Mouse (Mus musculus) limb, embryonic 13.5 days (tissue): ENCODE data around the gene Gipc2. TPM values are rescaled to one million over a fixed set of nuclear protein-coding genes. Genes with fewer than 3 reads are reported as not detected.

Experiments used
- ATAC-seq: fragments of 200-750 bp; cut with Nextera tagmentation; 2 replicates; pipeline ENCODE4 v1.8.0; 2017; ENCODE audit warnings: low read depth, moderate number of reproducible peaks, moderate TSS enrichment; ENCODE audit not compliant: low FRiP score
- H3K27ac ChIP-seq: fragments of 300-500 bp; sonication (generic); 2 replicates; pipeline ENCODE4 v1.5.1; 2015; ENCODE audit warnings: inconsistent platforms, mild to moderate bottlenecking, moderate library complexity
- H3K27me3 ChIP-seq: fragments of 300-500 bp; sonication (generic); 2 replicates; pipeline ENCODE4 v1.6.1; 2015; ENCODE audit warnings: mild to moderate bottlenecking, inconsistent platforms
- H3K36me3 ChIP-seq: fragments of 300-500 bp; sonication (generic); 2 replicates; pipeline ENCODE4 v1.6.1; 2015; ENCODE audit warnings: inconsistent platforms, mild to moderate bottlenecking, moderate library complexity
- H3K4me1 ChIP-seq: fragments of 300-500 bp; sonication (generic); 2 replicates; pipeline ENCODE4 v1.6.1; 2015; ENCODE audit warnings: inconsistent platforms
- H3K4me2 ChIP-seq: fragments of 300-500 bp; sonication (generic); replicated peaks from 2 replicates; pipeline ENCODE4 v1.6.1; 2015; ENCODE audit warnings: inconsistent platforms, mild to moderate bottlenecking, moderate library complexity
- H3K4me3 ChIP-seq: fragments of 300-500 bp; sonication (generic); 2 replicates; pipeline ENCODE4 v1.5.1; 2015; ENCODE audit warnings: moderate library complexity, mild to moderate bottlenecking, inconsistent platforms
- H3K9ac ChIP-seq: fragments of 300-500 bp; sonication (generic); 2 replicates; pipeline ENCODE4 v1.6.1; 2015; ENCODE audit warnings: mild to moderate bottlenecking, inconsistent platforms
- H3K9me3 ChIP-seq: fragments of 300-500 bp; sonication (generic); 2 replicates; pipeline ENCODE4 v1.6.1; 2016; ENCODE audit warnings: inconsistent platforms
- WGBS: fragments of 180-500 bp; shearing (Covaris S2); methylation state at CpG from one replicate; pipeline ENCODE4 v1.1.7; 2015; 5-methylcytosine and 5-hydroxymethylcytosine counted together
- polyA plus RNA-seq: library from polyadenylated mRNA; unstranded; fragments of >200 nt; fragmentation: Nextera tagmentation; extraction: Ambion mirVana; gene quantifications from 2 replicates; pipeline ENCODE4 v1.2.1, GENCODE M21; 2015

Gipc2 gene
- polyA plus RNA-seq, 1 experiment from 2014 or later: 2.7 TPM

DNA sequence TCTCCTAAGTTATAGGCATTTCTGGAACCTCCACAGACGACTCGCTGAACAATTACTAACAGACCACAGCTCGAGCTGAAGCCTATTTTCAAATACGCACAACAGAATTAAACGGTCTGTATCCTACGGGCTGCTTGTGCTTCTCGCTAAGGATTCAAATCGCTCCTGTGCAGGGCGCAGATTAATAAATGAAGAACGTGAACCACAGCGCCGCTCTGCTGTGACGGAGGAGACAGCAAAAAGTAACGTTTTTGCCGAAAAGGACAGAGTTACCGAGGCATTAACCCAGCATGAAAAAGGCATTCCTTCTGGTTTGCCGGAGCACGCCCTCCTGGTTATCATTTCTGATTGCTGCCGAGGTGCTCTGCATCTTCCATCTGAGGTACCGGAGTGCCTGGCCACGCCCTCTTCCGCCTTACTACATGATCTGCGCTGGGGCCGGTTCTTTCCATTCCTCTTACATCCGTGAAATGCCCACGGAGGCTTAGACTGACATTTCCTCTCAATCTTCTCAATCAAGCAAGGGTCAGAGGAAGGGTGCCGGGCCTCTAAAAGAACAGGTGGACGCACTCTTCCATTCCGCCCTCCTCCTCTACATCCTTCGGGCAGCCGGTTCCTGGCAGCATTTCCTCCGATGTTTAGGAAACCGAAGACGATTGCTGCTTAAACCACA lies 73.5 kb downstream of the Gipc2 start:
- Histone ChIP-seq H3K4me1 (no peaks in the 10 kb centered on the region), H3K27ac (no peak overlapping the region), H3K4me3 (peak overlapping the region; percentile 41), H3K36me3 (no peaks in the 10 kb centered on the region), H3K27me3 (no peaks in the 10 kb centered on the region), H3K9ac (no peak overlapping the region), H3K4me2 (peak overlapping the region; percentile 61), H3K9me3 (no peaks in the 10 kb centered on the region)
- 39% methylated on average over 34 of the region's 34 CpGs for WGBS
- ATAC-seq: no peak

DNA sequence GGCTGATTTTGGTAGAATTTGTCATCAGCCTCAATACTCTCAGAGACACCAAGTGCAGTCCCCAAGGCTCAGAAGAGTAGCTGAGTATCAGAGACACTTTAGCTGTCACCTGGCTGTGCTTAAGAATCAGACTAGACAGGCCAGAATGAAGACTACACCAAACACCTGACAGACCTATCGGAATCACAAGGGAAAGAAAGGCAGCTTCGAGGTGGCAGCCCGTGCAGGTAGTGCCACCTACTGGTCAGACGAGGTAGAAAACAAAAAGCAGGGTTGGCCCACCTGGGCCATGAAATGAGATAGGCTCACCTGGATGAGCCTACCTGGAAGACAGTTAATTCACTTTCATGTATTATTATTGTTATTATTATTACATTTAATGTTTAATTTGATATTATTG lies 76.9 kb downstream of the Gipc2 start:
- H3K4me3 ChIP-seq: no peak overlapping the region
- peaks cover 3% of the 10 kb centered on the region; the same call in 1 of the 2 replicates for H3K9me3 ChIP-seq
- ATAC-seq: 0 out of 2 replicates have a peak, but pooled peaks have one; percentile 15
- no peak overlapping the region for H3K27ac ChIP-seq
- no peaks in the 10 kb centered on the region for H3K27me3 ChIP-seq
- H3K4me1 ChIP-seq: no peaks in the 10 kb centered on the region
- H3K4me2 ChIP-seq: no peak overlapping the region; the same call in 1 of the 2 replicates
- WGBS: 6% methylated on average over 4 of the region's 4 CpGs
- no peak overlapping the region for H3K9ac ChIP-seq
- no peaks in the 10 kb centered on the region for H3K36me3 ChIP-seq

DNA sequence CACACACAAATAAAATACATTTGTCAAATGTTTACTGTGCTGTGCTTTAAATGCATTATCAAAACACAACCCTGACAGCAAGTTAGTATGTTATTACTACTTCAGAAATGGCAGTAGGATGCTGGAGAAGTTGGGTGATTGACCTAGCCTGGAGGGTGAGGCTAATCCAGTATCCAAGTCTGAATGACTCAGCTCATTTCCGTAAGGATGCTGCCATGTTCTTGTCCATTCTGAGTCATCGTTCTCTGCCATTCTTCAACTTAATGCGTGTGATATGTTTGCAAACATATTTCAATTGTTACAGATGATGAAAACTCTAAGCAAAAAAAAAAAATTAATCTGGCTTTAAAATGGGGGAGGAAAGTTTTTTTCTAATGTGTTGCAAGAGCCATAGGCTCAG lies 84.6 kb downstream of the Gipc2 start:
- 89% methylated on average over 3 of the region's 3 CpGs for WGBS
- Histone ChIP-seq H3K4me2 (no peak overlapping the region), H3K36me3 (no peaks in the 10 kb centered on the region), H3K9ac (no peak overlapping the region), H3K27ac (no peak overlapping the region), H3K4me1 (no peaks in the 10 kb centered on the region), H3K4me3 (no peak overlapping the region), H3K9me3 (peaks cover 3% of the 10 kb centered on the region; the same call in 1 of the 2 replicates), H3K27me3 (no peaks in the 10 kb centered on the region)
- ATAC-seq: no peak

DNA sequence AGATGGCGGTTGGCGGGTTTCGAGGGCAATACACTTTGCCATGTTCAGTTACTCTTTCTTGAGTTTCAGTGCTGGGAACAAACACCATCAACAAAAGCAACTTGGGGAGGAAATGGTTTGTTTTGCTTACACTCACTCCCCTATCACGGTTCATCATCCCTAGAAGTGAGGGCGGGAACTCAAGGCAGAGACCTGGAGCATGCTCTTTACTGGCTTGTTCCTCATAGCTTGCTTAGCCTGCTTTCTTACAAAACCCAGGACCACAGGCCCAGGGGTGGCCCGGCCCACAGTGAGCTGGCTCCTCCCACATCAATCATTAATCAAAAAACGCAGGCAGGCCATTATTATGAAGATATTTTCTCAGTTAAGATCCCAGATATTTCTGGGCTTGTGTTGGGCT lies 89.9 kb downstream of the Gipc2 start:
- Histone ChIP-seq H3K4me3 (no peak overlapping the region), H3K27ac (peak overlapping the region; percentile 48; the same call in 1 of the 2 replicates), H3K36me3 (no peaks in the 10 kb centered on the region), H3K4me1 (peaks cover 11% of the 10 kb centered on the region), H3K4me2 (no peak overlapping the region), H3K9ac (no peak overlapping the region), H3K27me3 (no peaks in the 10 kb centered on the region), H3K9me3 (no peaks in the 10 kb centered on the region)
- 79% methylated on average over 7 of the region's 7 CpGs for WGBS
- no peak for ATAC-seq

DNA sequence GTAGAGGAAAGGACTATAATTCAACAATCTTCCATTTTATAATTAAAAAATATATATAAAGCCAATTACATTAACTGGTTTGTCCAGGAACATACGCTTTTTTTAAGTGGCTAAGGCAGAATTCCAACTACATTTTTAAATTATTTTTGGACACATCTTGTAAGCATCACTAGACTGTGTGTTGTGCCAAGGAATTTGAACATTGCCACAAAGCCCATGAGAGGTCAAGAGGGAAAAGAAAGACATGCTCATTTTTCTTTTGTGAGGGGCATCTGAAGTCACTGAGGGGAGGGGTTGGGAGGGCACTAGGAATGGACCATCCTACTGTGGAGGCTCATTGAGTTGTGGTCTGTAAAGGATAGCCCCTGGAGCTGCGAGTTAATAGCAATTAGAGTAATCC lies 97.0 kb downstream of the Gipc2 start:
- Histone ChIP-seq H3K9ac (no peak overlapping the region), H3K27me3 (peaks cover 15% of the 10 kb centered on the region), H3K36me3 (no peaks in the 10 kb centered on the region), H3K27ac (no peak overlapping the region), H3K4me2 (no peak overlapping the region), H3K9me3 (no peaks in the 10 kb centered on the region), H3K4me3 (no peak overlapping the region), H3K4me1 (peaks cover 8% of the 10 kb centered on the region; the same call in 1 of the 2 replicates)
- ATAC-seq: no peak
- 76% methylated on average over 2 of the region's 2 CpGs for WGBS

DNA sequence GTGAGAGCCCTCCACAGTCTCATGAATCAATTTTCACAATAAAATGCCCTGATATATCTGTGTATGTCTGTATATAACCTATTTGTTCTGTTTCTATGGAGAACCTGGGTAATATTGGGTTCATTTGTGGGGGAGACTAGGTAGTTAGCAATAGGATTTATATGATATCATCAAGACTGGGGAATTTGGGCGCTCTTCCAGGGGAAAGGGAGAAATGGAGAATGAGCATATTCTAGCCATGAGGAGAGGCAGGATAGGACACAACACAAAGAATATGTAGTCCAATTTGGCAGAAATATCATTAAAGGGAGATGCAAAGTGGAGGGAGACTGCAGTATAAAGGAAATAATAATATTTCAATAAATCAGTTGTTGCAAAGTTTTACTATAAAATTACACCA lies 97.7 kb downstream of the Gipc2 start:
- no peak overlapping the region for H3K27ac ChIP-seq
- ATAC-seq: no peak
- WGBS: 87% methylated on average over 1 of the region's 1 CpGs
- H3K4me2 ChIP-seq: no peak overlapping the region
- peaks cover 8% of the 10 kb centered on the region; the same call in 1 of the 2 replicates for H3K4me1 ChIP-seq
- peaks cover 15% of the 10 kb centered on the region for H3K27me3 ChIP-seq
- no peaks in the 10 kb centered on the region for H3K36me3 ChIP-seq
- no peaks in the 10 kb centered on the region for H3K9me3 ChIP-seq
- no peak overlapping the region for H3K4me3 ChIP-seq
- no peak overlapping the region for H3K9ac ChIP-seq

DNA sequence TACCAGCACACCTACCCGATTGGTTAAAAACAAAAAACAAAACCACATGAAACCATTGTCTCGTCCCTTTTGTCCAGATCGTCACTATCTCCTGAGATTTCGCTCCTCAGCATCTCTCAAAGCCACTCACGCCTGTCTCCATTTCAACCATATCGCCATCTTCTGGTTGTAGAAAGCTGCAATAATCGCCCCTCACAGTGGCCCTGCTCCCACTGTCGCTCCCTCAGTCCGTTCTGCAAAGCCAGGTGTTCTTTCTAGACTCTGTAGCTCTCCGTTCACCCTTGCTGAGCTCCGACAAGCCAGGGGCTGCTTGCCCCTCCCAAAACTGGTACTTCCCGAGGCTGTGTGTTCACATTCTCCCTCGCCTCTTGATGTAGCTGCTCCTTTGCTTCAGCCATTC lies 99.3 kb downstream of the Gipc2 start:
- ATAC-seq: peak; percentile 36; the same call in 1 of the 2 replicates
- H3K9ac ChIP-seq: 0 out of 2 replicates have a peak overlapping the region, but pooled peaks have one; percentile 21
- peak overlapping the region; percentile 43 for H3K4me2 ChIP-seq
- peaks cover 15% of the 10 kb centered on the region for H3K27me3 ChIP-seq
- H3K4me3 ChIP-seq: 0 out of 2 replicates have a peak overlapping the region, but pooled peaks have one; percentile 8
- H3K4me1 ChIP-seq: peaks cover 8% of the 10 kb centered on the region; the same call in 1 of the 2 replicates
- 26% methylated on average over 13 of the region's 13 CpGs for WGBS
- no peaks in the 10 kb centered on the region for H3K36me3 ChIP-seq
- no peaks in the 10 kb centered on the region for H3K9me3 ChIP-seq
- no peak overlapping the region for H3K27ac ChIP-seq

DNA sequence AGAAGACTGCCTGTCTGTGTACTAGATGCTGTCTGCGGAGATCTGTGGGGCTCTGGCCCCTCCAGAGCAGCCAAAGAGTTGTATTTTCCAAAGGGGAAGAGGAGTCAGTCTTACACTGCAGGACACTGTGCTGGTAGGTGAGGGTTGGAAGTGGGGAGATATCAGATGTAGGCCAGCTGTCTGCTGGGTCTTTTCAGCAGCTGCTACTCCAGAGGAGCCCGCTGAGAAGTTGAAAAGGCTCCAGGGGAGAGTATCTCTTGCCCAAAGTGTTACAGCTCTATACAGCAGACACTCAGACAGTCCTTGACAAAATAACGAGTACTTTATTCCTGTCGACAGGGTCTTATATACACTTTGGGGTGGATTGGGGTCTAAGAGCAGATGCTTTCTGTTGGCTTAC lies 100.2 kb downstream of the Gipc2 start:
- H3K9me3 ChIP-seq: no peaks in the 10 kb centered on the region
- no peak for ATAC-seq
- no peak overlapping the region for H3K4me2 ChIP-seq
- no peak overlapping the region for H3K9ac ChIP-seq
- no peak overlapping the region for H3K4me3 ChIP-seq
- H3K27ac ChIP-seq: no peak overlapping the region
- H3K36me3 ChIP-seq: no peaks in the 10 kb centered on the region
- H3K27me3 ChIP-seq: peaks cover 15% of the 10 kb centered on the region
- 68% methylated on average over 4 of the region's 4 CpGs for WGBS
- H3K4me1 ChIP-seq: peaks cover 8% of the 10 kb centered on the region; the same call in 1 of the 2 replicates

DNA sequence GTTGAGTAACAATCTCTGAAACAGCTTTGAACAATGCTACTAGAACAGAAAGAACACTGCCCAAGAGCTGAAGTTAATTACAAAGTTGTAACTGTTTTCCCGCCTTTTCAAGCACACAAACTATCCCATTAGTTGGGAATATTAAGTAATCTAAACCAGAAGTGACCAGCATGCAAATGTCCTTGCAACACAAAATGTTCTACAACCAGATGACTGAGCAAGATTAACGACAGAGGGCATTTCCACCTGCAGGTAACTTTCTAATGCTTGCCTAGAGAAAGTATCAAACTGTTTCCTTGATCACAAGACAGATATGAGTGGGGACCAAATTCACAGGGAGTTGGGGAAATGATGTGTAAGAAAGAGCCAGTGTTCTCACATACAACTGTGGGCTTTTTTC lies 101.9 kb downstream of the Gipc2 start:
- peaks cover 8% of the 10 kb centered on the region; the same call in 1 of the 2 replicates for H3K4me1 ChIP-seq
- no peak overlapping the region for H3K27ac ChIP-seq
- ATAC-seq: no peak
- H3K4me3 ChIP-seq: no peak overlapping the region
- no peak overlapping the region for H3K4me2 ChIP-seq
- peaks cover 15% of the 10 kb centered on the region for H3K27me3 ChIP-seq
- no peak overlapping the region for H3K9ac ChIP-seq
- WGBS: 46% methylated on average over 2 of the region's 2 CpGs
- no peaks in the 10 kb centered on the region for H3K36me3 ChIP-seq
- no peaks in the 10 kb centered on the region for H3K9me3 ChIP-seq

DNA sequence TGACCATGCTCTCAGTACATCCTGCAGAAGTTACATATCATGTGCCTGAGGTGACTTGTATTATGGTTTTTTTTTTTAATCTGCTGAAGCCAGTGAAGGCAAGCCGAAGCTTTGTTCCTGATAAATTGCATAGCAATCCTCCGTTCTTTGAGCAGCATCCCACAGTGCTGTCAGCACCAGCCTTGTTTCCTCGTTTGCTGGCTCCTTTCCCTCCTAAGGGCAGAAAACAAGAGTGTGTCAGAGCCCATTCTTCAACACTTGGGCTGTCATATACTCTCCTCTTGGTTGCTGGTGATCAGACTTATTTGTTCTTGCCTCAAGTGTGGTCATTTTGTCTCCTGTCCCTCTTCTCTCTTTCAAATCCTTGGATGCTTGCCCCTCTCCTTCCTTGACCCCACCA lies 103.2 kb downstream of the Gipc2 start:
- Histone ChIP-seq H3K36me3 (no peaks in the 10 kb centered on the region), H3K9me3 (no peaks in the 10 kb centered on the region), H3K4me2 (no peak overlapping the region), H3K4me1 (peaks cover 8% of the 10 kb centered on the region; the same call in 1 of the 2 replicates), H3K27me3 (peaks cover 15% of the 10 kb centered on the region), H3K4me3 (no peak overlapping the region), H3K27ac (no peak overlapping the region), H3K9ac (no peak overlapping the region)
- ATAC-seq: no peak
- 66% methylated on average over 3 of the region's 3 CpGs for WGBS

DNA sequence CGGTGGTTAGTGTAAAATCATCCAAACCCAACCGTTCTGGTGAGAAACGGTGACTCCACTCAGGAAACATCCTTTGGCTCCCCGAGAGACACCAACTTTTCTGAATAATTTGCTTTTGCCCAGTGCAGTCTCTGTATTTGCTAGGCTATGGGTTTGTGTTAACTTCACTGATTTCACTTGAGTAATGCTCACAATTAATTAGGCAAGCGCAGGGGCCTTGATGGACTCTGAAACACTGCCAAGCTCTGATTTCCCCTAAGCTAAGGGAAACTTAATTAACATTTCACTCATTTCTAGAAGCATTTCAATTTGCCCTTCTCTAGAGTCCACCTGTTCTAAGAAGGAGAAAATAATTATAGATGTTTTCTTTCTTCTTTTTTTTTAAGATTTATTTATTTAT lies 104.9 kb downstream of the Gipc2 start:
- H3K4me3 ChIP-seq: no peak overlapping the region
- no peaks in the 10 kb centered on the region for H3K36me3 ChIP-seq
- no peaks in the 10 kb centered on the region for H3K4me1 ChIP-seq
- no peak overlapping the region for H3K4me2 ChIP-seq
- H3K9me3 ChIP-seq: no peaks in the 10 kb centered on the region
- ATAC-seq: no peak
- H3K27me3 ChIP-seq: peaks cover 7% of the 10 kb centered on the region
- H3K9ac ChIP-seq: no peak overlapping the region
- WGBS: 90% methylated on average over 5 of the region's 5 CpGs
- H3K27ac ChIP-seq: no peak overlapping the region

DNA sequence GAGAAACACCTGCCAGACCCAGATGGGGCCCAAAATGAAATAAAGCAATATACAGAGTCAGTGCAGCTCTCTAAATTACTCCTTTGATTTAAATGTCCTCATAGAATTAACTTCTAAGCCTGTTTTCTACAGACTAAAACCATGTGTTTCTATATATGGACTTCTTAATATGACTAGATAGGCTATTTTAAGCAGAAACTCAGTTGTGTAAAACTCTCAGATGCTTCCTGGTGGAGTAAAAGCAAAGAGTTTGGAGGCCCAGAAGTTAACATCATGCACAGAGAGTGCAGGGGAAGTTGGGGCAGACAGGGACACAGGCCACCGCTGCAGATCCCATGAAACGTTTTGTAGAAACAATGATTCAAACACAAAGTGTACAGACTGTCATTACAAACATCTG lies 107.8 kb downstream of the Gipc2 start:
- H3K36me3 ChIP-seq: no peaks in the 10 kb centered on the region
- H3K9ac ChIP-seq: no peak overlapping the region
- H3K4me2 ChIP-seq: no peak overlapping the region
- 72% methylated on average over 2 of the region's 2 CpGs for WGBS
- no peaks in the 10 kb centered on the region for H3K9me3 ChIP-seq
- ATAC-seq: no peak
- no peaks in the 10 kb centered on the region for H3K4me1 ChIP-seq
- H3K4me3 ChIP-seq: no peak overlapping the region
- H3K27ac ChIP-seq: no peak overlapping the region
- no peaks in the 10 kb centered on the region for H3K27me3 ChIP-seq

DNA sequence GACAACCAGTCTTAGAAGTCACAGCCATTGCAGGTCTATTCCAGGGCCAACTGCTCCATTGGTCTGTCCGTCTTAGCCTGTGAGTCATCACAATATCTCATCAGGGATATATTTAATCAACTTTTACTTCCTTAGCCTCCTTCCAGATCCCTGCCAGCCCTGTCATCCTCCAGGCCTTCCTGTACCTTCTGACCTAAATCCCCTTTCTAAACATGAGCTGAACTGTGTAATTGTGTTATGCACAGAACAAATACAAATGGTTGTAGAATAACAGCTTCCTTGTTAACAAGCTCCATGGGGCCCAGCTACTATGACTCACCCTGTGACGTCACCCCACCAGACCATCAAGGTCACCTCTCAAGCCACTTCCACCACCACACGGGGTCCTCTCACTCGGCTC lies 111.8 kb downstream of the Gipc2 start:
- Histone ChIP-seq H3K9me3 (no peaks in the 10 kb centered on the region), H3K4me1 (no peaks in the 10 kb centered on the region), H3K4me3 (no peak overlapping the region), H3K27me3 (no peaks in the 10 kb centered on the region), H3K9ac (no peak overlapping the region), H3K4me2 (no peak overlapping the region), H3K27ac (no peak overlapping the region), H3K36me3 (no peaks in the 10 kb centered on the region)
- no peak for ATAC-seq
- 71% methylated on average over 4 of the region's 4 CpGs for WGBS
